Mouse (Mus musculus) adrenal gland, postnatal 4 days (tissue): ENCODE measurements around the gene Ccr10. TPM values are rescaled to one million over a fixed set of nuclear protein-coding genes. Genes with fewer than 3 reads are reported as not detected.

Experiments used
- DNase-seq, 2 experiments: peaks; one replicate each; pipeline ENCODE4 v3.0.0; 2021 to 2022; ENCODE audit warnings: low spot score in 2 of 2, mixed read lengths in 2 of 2
- total RNA-seq, 2 experiments: library from RNA; stranded (reverse); gene quantifications; 2 replicates each; pipeline ENCODE4 v1.2.3; 2021

The Ccr10 gene
- total RNA-seq, 2 experiments from 2014 or later, result 0.22 TPM; not detected in 1

DNA sequence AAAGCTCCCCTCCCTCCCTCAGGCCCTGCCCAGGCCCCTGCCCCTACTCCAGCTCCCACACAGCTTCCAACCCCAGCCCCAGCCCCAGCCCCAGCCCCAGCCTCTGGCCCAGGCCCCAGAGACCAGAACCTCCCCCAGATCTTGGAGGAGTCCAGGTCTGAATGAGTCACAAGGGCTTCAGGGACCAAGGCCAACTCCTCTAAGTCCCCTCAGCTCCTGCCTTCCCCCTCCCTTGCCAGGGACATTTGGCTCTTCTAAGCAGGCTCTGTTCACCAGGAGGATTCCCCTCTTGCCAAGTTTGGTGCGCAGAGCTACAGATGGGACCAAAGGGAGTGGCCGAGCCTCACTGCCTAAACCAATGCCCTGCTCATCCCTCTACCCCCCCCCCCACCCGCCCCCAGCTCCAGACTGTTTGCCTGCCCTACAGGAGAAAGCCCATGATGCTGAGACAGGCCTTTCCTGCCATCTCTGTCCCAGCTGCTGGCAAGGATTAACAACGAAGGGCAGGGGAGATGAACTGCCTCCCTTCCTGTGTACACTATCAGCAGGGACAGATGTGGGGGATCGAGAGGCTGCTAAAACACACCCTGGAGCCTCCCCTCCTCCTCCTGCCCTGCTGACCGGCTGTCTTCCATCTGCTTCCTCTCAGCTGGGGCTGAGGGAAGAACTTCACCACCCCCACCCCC lies 14.4 kb upstream of the Ccr10 start:
- no peak for DNase-seq

DNA sequence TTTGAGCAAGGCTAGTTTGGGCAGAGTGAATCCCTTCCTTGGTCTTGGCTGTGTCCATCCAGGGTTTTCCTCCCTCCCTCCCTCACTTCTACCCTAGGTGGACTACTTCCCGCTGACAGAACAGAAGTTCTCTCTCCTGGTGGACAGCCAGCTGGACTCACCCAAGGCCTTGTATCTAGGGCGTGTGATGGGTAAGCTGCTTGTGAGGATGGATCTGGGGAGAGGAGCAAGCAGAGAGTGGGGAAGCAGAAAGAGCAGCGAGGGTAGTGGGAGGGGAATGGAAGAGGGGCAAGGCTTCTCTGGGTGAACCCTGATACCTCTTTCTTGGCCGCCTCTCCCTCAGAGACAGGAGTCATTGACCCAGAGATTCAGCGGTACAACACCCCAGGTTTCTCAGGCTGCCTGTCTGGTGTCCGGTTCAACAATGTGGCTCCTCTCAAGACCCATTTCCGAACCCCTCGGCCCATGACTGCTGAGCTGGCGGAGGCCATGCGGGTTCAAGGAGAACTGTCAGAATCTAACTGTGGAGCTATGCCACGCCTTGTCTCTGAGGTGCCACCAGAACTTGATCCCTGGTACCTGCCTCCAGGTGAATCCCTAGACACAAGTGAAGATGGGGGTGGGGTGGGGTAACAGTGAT lies 13.0 kb upstream of the Ccr10 start:
- DNase-seq, result no peak

DNA sequence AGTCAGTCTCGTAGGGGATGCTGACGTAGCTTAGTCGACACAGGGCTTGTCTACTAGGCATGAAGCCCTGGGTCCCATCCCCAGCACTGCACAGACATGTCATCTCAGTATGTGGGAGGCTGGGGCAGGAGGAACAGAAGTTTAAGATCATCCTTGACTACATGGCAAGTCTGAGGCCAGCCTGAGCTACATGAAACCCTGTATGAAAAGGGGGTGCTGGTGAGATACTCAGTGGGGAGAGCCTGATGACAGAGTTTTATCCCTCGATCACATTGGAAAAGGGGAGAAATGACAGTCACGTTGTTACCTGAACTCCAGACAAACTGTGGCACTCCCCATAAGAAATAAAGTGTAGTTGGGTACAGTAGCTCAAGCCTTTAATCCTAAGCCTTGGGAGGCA lies 12.3 kb upstream of the Ccr10 start:
- no peak for DNase-seq

DNA sequence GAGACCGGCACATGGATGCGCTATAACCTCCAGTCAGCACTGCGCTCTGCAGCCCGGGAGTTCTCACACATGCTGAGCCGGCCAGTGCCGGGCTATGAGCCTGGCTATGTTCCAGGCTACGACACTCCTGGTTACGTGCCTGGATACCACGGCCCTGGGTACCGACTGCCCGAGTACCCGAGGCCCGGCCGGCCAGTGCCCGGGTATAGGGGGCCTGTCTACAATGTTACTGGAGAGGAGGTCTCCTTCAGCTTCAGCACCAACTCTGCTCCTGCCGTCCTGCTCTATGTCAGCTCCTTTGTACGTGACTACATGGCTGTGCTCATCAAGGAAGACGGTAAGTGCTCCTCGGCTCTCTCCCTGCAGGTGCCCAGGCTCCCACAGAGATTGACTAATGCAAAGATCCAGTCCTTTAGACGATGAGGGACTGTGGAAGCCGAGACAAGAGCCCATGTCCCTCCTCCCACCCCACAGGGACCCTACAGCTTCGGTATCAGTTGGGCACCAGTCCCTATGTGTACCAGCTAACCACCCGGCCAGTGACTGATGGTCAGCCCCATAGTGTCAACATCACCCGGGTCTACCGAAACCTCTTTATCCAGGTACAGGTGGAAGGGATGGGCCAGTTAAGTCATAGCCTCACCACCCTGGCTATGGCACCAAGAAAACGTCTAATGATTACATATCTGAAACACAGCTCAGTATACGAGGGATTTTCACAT lies 11.4 kb upstream of the Ccr10 start:
- no peak for DNase-seq

DNA sequence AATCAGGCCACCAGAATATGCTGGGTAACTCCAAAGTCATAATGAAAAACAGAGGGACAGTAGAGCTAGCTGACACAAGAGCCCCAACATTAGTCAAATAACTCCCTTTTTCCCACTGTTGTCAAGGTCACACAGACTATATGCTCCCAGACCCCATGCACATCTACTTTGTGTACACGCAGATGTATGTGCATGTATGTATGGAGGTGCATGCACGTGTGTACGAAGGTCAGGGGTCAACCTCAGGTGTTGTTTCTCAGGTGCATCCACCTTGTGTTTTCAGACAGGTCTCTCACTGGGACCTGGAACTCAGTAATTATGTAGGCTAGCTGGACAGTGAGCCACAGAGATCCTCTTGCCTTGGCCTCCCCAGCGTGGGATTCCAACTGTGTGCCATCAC lies 10.2 kb upstream of the Ccr10 start:
- no peak for DNase-seq

DNA sequence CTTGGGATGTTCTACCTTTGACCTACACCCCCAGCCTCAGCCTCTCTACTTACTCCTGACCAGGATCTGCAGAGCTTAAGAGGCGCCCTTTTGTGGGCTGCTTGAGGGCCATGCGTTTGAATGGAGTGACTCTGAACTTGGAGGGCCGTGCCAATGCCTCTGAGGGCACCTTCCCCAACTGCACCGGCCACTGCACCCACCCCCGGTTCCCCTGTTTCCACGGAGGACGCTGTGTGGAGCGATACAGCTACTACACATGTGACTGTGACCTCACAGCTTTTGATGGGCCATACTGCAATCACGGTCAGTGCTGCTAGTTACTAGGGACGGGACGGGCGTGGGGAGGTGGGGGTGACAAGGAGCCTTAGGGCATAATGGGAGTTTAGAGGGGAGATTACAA lies 9.7 kb upstream of the Ccr10 start:
- DNase-seq, result no peak

DNA sequence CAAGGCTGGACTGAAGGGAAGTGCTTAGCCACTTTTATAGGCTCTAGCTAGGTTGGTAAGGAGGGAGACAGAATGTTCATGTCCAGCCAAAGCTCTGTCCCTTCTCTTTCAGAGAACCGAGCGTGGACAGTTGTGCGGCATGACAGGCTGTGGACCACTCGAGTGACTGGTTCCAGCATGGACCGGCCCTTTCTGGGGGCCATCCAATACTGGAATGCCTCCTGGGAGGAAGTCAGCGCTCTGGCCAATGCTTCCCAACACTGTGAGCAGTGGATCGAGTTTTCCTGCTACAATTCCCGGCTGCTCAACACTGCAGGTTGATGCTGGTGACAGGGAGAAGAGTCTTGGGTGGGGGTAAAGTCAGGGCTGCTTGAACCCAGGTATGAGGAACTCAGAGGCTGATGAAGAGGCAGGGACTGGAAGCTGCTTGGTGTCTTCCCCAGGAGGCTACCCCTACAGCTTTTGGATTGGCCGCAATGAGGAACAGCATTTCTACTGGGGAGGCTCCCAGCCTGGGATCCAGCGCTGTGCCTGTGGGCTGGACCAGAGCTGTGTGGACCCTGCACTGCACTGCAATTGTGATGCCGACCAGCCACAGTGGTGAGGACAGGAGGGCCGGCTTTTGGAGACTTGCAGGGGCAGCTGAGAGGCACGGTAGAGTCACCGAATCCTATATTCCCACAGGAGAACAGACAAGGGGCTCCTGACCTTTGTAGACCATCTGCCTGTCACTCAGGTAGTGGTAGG lies 7.7 kb upstream of the Ccr10 start:
- no peak for DNase-seq

DNA sequence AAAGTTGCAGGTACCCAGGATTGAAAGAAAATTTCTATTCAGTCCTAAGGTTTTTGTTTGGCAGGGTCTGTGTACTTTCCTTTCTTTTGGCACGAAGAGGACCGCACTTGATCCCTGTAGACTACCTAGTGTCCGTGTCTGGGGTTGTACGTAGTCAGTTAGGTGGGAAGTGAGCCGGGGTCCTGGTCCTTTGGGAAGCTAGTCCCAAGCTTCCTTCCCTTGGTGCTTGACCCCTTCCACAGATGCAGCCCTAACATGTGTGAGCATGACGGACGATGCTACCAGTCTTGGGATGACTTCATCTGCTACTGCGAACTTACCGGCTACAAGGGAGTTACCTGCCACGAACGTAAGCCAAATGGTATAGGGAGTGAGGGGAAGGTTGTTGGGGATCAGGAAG lies 6.7 kb upstream of the Ccr10 start:
- no peak for DNase-seq

DNA sequence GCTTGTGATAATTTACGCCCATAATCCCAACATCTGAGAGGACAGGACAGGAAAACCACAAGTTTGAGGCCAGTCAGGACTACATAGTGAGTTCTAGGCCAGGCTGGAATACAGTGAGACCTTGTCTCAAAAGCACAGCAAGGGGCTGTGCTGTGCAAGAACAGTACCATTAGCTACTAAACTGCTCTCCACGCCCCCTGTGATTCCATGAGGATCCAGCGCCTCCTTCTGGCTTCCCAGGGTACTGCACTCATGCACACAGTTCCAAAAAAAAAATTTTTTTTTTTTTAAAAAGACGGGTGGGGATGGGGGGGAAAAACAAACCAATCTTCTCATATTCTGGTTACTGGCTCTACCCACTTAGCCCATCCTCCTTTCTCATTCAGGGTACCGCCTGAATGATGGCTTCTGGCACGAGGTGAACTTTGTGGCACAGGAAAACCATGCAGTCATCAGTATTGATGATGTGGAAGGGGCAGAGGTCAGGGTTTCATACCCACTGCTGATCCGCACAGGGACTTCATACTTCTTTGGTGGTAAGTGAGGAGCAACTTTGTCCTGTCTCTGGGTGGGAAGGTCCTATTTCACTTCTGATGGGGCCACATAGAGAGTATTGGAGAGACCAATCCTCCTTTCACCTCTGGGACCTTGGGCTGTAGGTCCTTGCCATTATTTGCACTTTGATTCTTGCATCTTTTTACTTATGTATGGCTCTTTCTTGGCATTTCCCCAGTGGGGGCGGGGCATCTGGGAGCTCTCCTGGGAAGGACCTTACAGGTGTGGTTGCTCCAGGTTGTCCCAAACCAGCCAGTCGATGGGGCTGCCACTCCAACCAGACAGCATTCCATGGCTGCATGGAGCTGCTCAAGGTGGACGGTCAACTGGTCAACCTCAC lies 5.8 kb upstream of the Ccr10 start:
- DNase-seq, result no peak

DNA sequence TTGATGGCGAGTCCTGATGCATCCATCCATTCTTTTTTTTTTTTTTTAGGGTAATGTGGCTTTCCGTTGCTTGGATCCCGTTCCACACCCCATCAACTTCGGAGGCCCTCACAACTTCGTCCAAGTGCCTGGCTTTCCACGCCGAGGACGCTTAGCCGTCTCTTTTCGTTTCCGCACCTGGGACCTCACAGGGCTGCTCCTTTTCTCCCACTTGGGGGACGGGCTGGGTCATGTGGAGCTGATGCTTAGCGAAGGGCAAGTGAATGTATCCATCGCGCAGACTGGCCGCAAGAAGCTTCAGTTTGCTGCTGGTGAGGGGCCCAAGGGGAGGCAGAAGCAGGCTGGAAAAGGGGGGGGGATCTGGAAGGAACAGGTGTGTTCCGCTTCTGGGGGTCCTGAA lies 5.0 kb upstream of the Ccr10 start:
- no peak for DNase-seq

DNA sequence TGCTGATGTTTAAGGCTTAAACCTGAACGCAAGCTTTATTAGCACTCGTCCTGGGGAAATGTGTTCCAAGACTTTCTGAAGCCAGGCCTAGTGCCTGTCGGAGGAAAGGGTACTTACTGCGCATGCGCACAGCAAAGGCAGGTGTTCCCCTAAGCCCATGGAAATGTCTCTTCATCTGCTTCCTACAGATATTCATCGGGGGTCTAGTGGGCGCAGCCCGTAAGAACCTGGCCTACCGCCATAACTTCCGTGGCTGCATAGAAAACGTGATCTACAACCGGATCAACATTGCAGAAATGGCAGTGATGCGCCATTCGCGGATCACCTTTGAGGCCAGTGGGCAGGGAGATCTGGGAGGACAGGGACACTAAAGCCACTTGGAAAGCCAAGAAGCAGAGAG lies 4.1 kb upstream of the Ccr10 start:
- DNase-seq, result no peak

DNA sequence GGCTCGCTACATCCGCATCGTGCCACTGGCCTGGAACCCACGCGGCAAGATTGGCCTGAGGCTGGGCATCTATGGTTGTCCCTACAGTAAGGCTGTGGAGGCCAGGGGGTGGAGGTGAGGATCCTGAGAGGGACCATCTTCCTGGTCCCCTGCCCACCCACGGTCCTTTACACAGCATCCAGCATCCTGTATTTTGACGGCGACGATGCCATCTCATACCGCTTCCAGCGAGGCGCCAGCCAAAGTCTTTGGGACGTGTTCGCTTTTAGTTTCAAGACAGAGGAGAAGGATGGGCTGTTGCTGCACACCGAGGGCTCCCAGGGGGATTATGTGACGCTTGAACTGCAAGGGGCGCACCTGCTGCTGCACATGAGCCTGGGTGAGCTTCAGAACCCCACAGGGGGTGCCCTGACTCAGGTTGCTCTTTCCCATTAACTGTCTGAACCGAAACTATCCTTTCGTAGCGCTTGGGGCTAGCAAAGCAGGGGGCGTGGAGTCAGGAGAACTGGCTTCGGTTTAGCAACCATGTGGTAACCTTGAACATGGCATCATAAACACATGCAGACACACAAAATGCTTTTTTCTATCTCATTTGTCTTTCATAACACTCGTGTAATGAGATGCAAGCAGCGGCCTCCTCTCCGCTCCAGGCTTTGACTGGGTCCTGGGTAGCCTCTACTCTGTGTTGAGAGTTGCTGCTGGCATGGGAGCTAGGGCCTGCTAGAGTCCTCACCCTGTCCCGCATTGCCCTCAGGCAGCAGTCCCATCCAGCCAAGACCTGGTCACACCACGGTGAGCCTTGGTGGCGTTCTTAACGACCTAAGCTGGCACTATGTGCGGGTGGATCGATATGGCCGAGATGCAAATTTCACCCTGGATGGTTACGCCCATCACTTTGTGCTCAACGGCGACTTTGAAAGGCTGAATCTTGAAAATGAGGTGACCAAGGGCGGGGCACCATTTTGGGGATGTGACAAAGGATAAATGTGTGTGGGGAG lies 3.1 kb upstream of the Ccr10 start:
- DNase-seq, result no peak

DNA sequence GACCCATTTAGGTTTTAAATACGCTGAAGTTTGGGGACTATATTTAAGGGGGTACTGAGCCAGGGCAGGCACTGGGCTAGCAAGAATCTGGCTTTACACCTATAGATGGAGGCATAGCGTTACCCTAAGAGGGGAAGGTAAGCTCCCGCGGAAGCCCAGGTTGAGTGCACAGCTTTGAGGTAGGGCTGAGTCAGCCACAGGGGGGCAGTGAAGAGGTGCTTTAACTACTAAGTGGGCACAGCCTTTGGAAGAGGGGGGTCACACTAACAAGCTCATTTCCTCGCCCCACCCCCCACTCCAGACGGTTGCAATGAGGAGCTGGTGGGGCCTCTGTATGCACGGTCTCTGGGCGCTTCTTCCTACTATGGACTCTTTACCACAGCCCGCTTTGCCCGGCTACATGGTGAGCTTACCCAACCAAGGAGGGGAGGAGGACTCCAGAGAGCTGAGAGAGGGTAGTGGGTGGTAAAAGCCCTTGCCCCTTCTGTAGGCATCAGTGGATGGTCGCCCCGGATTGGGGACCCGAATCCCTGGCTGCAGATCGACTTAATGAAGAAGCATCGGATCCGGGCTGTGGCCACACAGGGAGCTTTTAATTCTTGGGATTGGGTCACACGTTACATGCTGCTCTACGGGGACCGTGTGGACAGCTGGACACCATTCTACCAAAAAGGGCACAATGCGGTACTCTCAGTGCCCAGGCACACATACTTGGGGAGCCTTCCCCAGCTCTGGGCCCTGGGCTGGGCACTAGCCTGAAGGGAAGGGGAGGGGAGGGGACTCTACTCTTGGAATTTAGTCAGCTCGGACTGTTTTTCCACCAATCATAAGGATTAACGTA lies 1.9 kb upstream of the Ccr10 start:
- DNase-seq, result no peak

DNA sequence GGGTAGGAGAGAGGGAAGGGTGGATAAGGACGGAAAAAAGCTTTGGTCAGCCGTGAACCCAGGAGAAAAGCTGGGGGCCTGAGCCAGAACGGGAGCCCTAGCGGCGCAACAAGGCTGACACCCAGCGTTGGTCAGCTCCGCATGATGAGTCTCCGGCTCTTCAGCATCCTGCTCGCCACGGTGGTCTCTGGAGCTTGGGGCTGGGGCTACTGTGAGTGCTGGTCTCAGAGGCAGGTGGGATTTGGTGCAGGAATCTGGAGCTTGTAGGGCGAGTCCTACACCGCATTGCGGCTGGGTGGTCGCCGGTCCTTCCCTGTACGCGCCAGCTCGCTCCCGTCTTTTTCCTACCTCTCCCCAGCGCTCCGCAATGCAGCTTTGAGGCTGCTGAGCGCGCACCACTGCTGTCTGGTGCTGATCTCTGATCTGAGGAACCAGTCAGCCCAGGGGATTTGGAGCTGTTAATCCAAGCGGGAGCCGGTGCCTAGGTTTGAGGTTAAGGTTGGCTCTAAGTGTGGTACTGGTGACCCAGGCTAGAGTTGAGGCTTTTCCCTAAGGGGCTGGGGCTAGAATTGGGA lies 961 bp upstream of the Ccr10 start:
- no peak for DNase-seq

DNA sequence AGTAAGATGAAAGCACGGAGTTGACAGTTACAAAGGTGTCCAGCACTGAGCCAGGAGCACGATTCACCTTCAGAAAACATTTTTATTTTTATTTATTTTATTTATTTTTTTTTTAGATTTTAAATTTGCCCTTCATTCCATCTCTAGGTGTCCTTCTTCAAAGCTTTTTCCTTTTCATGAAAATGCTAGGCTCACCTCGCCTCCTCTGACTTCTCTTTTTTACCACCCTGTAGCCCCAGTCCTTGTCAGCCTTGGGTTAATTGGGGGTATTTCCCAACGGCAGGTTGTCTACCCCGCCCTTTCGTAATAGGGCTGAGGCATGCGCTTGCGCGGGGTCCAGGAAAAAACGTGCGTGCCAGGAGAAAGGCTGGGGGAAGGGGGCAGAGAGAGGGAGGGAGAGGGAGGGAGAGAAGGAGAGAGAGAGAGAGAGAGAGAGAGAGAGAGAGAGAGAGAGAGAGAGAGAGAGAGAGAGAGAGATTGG lies 433 bp upstream of the Ccr10 start:
- no peak for DNase-seq

DNA sequence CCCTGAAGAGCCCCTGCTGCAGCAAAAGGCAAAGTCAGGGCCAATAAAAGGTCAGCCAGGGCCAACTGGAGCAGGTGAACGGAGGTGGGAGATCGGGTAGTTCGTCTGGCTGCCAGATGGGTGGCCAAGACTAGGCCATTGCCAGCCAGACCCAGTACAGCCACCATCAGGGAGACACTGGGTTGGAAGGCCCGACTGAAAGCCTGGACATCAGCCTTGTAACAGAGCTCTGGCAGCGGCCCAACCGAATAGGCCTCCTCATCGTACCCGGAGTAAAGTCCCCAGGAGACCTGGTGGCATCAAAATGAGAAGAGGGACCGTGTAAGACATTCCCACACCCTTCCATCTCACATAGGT lies 876 bp downstream of the Ccr10 start:
- no peak for DNase-seq

DNA sequence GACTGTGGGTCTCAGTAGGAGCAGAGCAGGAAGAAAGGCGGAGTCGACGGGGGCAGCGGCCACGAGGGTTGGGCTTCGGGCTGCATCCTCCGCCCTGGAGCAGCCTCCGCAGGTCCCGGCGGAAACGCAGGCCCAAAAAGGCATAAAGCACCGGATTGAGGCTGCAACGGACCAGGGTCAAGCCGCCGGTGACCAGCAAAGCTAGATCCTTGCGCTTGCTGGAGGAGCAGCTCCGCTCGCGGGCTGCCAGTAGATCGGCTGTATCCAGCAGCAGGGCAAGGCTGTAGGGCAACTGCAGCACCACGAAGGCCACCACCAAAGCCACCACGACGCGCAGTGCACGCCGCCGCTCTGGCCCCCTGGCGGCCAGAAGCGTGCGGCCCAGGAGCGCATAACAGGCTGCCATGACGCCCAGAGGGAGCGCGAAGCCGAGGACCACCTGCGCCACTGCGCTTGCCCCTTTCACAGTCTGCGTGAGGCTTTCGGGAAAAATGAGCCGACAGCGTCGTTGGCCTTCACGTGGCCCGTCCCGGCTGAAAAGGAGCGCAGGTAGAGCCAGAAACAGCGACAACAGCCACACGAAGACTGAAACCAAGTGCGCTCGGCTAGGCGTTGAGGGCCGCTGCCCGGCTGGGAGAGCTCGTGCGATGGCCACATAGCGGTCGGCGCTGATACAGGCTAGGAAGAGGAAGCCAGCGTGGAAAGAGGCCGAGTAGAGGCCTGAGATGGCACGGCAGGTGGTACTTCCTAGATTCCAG lies 1.4 kb downstream of the Ccr10 start:
- DNase-seq, result peak in 1 of 2 experiments; percentile 61
